Mouse (Mus musculus): Measurements from ENCODE around the gene Tvp23a.

Gene Tvp23a

DNA sequence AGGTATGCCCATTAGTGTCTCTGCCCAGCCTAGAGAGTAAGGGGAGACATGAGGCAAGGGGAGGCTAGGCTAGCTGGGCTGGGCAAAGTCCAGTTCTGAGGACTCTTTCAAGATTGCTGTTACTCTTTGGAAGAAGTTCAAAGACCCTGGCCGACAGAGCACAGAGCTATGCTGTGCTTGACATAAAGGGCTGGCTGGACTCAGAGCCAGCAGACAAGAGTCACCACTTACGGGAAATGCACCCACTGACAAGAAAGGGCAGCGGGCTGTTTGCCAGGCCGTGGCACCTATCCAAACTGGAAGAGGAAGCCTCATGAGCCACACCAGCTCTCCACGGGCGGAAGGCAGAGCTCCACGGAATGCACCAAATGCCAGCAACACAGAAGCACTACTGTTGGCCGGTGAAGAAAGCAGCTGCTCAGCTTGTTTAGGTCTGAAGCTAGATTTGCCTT, 5.3 kb upstream of the Tvp23a start:
- peak; percentile 39 for DNase-seq

DNA sequence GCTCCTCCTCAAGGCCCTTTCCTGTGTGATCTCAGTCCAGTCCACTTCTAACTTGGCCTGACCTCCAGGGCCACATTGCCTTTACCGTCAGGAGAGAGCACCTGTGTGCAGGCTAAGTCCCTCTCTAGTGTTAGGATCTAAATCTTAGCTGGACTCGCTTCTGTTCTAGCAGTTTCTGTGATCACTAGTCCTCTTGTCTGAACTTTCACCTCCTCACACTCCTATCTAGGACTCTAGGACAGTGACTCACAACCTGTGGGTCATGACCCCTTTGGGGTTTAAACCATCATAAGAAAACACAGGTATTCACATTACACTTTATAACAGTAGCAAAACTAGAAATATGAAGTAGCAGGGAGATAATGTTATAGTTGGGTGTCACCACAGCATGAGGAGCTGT, 4.7 kb upstream of the Tvp23a start:
- no peak for DNase-seq

DNA sequence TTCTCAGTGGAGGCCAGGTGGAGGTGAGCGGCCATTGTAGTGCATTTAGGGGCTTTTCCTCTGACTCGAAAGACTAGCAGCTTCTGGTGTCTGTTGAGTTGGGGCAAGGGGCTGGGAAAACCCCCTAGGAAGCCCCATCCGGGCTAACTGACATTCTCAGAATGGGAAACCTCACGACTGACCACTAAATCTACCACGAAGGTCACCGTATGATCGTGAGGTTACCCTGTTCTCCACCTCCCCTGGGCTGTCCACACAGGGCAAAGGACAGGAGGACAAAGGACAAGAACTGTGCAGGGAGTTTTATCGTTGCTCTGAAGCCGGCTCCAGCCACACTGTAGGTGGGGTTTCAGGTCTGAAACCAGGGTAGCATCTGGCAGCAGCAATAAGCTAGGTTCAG, 1.8 kb upstream of the Tvp23a start:
- no peak for DNase-seq

DNA sequence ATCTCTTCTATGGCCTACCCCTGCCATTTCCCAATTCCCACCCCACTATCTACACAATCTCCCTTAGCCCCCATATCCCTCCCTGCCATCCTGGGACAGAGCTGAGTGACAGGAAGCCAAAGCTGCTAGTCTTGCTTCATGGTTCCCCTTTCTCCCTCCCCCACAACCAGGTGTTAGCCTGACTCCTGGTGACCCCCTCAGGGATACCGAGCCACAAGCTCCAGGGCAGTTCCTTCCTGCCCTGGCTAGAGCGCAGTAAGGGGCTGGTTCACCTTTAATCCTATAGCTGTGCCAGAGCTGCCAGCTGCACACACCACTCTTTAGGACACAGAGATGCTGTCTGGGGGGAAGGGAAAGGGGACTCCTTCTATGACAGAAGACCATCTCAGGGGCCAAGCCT, 619 bp upstream of the Tvp23a start:
- peak; percentile 6 for DNase-seq

DNA sequence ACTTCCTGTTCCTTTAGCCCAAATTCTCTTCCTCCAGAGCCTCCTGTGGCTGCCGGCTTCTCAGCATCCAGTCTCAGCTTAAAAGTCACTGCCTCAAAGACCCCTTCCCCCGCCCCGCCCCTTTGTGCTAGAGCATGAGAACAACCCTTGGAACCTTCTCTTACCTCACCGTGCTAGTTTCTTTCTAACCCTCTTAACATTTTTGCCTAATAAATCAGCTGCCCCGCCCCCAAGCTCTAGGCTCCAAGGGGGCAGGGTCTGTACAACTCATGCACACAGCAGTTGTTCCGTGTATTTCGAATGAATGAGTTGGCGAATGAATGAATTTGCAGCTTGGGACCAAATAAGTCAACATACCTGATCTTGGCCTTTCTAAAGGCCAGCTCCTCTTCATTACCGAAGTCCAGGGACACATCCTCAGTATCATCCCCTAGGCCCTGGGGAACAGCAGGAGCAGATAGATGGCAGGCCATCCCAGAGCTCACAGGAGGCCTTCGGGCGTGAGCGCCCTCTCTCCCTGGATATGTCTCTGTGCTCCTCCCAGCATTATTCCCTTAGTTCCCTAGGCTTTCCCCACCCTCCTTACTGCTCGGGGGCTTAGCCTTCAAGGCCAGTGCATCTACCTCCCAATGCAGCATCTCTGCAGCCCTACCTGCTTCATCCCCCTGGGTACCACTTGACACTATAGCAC, 444 bp downstream of the Tvp23a start:
- peak; percentile 48 for DNase-seq

DNA sequence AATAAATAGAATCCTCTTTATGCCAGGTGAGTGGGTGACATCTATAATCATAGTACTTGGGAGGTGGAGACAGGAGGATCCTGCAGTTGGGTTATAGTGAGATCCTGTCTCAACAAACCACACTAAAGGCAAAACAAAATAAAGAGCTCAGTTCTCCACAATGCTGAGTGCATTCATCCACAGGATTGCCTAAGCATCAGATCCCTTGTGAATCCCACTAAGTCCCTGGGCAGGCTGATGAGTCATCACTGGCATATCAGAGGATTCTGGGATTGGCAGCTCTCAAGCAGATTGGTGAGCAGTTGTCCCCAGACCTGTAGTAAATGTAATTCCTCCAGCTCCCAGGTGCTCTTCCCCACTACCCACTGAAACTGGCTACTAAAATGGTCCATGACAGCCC, 3.4 kb downstream of the Tvp23a start:
- no peak for DNase-seq

DNA sequence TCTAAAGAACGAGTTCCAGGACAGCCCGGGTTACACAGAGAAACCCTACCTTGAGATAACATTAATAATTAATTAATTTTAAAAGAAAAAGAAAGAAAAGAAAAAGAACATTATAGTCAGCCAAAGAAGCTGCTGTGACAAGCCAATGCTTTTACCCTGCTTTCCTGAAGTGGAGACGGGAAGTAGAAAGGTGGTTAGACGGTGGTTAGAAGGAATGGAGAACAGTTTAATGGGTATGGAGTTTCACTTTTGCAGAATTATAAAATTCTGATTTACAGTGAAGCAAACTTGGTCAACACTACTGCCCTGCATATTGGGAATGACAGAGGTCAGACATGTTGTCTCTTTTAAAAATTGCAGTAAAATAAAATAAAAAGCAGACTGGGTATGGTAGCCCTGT, 5.4 kb downstream of the Tvp23a start:
- DNase-seq, result no peak

DNA sequence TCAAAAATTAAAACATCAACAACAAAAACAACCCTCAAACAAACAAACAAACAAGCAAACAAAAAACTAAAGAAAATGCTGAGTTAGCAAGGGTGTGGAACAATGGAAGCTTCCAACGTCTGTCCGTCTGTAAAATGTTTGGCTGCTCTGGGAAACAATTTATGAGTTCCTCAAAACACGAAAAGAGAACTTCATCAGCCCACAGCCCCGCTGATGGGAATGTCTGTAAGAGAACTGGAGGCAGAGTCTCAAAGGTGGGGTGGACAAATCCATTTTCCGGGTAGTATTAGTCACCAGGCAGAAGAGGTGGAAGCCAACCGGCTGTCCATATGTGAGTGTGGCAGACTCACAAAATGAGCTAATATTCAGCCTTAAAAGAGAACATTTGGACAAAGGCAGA, 5.8 kb downstream of the Tvp23a start:
- no peak for DNase-seq

DNA sequence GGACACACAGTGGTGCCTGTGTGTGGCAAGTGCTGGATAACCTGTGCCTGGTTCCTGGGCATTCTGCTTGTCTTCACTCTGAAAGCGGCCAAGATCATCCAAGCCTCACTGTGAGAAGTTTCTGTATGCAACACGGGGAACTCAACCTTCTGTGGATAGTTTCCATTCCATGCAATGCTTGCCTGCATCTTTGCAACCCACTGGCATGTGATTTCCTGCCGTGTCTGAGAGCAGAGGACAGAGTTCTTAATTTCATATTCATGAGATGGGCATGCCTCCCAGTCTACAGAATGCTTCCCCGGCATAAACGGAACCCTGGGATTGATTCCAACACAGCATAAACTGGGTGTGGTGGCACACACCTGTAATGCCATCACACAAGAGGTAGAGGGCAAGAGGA, 9.1 kb downstream of the Tvp23a start:
- DNase-seq, result no peak

DNA sequence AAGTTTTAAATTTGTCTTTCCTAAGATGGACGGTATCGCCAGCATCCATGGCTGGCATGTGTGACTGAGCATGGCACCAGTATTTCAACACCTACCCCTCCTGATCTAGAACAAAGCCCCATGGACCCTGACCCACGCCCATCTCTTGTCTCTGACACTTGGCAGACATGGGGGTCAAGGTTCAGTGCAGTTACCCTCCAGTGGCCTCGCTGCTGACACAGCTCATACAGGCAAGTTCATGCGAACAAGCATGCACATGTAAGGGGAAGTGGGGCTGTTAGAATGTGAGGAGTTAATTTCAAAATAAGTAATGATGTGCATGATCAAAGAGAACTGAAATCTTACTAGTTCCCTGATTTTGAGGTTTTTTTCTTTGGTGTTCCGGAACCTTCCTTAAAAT, 11.0 kb downstream of the Tvp23a start:
- DNase-seq, result no peak

DNA sequence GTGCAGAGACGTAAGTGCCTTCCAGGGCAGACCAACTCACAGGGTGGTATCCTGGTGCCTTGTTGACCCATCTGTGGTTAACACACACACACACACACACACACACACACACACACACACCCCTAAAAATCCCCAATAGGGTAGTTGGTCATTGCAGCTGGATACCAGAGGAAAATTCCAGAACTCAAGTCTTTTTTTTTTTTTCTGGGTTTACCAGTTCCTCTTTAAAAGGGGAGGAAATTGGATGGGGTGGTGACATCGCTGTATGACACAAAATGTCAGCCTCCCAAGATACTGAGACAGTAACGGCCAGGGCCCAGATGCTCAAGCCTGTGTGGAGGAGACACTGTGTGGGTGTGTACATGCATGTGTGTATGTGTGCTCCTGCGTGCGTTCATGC, 13.8 kb downstream of the Tvp23a start:
- no peak for DNase-seq

DNA sequence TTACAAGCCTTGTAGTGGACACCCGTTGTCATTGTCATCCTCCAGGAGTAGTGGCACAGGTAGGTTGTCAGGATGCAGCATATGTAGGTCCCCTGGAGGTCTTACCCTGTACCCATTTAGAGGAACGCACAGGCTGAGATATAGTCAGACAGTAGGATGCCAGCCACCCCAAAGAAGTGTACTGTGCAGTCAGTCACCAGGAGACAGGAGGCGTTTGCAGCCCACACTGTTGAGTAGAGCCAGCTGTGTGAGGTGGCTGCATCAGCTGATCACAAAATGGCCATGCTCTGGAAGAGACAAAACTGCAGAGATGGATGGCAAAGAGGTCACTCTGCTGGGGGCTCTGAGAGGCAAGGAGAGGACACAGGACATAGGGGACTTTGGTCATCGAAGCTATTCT, 14.8 kb downstream of the Tvp23a start:
- DNase-seq, result no peak

DNA sequence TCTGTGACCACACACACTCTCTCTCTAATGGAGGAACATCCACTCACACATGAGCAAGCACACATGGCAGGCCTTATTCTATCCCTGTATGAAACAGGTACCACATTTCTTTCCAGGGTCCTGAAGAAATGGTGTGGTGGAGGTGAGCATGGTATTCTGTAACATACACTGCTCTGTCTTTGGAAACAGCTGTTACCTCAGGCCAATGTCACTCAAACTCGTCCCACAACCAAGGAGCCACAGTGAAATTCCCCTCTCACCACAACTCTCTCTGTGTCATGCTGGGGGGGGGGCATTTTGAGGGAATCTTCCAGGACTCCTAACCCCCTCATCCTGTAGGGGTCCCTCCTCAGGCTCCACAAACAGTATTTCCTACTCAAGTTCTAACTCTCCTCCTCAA, 15.3 kb downstream of the Tvp23a start:
- no peak for DNase-seq

DNA sequence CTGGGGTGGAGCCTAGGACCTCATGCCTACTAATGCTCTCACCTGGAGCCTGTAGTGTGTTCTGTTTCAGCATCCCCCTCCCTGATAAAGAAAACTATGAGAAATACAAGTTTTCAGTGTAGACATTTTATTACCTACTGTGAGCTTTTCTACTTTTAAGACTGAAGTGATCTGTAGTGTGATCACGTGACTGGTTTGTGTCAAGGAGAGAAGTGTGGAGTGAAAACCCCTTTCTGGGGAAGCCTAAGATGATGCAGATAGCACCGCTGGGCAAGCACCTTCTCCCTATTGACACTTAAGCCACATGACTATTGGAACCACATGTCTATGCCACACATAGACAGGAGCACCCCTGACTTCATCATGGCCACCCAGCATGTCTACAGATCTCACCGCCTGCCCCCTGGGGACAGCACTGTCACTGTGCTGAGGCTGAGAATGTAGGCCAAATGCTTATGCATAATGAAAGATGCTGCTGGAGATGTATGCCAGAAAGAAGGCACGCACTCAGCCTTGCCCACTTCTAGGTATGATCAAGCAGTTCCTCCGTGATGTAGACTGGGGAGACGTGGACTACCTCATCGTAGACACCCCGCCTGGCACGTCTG, 26.6 kb downstream of the Tvp23a start:
- DNase-seq, result peak; percentile 17

DNA sequence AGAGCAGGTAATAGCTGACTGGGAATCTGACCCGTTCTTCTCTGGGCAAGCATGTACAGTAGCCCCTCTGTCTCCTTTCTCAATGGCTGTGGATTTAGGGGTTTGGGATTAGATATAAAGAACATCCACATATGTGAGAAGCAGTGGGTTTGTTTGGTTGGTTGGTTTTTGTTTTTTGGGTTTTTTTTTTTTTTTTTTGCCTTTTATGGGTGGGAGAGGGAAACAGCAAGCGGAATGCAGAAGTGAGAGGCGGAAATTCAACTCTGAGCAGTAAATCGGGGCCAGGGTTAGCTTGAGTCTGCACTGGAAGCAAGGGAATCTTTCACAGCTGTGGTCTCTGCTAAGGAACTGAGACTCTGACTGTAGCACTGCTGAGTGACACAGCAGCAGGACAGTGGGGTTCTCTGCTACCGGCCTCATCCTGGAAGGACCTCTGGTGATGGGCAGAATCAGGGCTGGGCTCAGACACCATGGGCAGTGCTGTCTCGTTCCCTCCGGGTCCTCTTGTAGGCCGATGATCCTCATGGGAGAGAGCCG, 29.4 kb downstream of the Tvp23a start:
- DNase-seq, result no peak

DNA sequence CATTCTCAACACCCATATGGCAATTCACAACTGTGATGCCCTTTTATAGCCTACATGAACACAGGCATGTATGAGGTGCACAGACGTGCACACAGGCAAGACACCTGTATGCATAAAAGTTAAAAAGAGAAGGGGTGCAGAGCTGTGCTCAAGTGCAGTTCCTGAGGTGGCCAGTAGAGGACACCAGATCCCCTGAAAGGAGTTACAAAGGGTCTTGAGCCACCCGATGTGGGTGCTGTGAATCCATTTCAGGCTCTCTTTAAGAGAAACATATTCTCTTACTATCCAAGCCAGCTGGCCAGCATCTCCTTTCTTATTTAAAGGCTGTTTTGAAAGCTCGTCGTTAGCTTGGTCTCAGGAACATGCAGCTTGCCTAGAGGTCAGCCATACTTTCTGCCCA, 30.3 kb downstream of the Tvp23a start:
- no peak for DNase-seq

DNA sequence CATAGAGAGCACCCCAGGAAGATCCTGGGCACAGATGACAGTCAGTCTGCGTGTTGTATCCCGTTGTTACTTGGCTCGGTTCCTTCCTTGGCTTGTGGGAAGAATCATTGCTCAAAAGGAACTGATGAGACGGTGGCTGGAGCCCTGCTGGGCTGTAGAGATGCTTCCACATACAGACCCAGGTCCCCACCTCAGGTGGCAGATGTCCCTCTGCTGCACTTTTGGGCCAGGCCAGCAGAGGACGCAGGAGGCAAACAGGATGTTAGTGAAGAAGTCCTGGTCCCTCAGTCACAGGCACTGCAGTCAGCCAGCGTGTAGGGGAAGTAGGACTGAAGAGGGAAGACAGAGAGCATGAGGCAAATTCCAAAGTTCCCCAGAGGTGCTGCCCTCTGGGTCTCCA, 31.2 kb downstream of the Tvp23a start:
- no peak for DNase-seq

DNA sequence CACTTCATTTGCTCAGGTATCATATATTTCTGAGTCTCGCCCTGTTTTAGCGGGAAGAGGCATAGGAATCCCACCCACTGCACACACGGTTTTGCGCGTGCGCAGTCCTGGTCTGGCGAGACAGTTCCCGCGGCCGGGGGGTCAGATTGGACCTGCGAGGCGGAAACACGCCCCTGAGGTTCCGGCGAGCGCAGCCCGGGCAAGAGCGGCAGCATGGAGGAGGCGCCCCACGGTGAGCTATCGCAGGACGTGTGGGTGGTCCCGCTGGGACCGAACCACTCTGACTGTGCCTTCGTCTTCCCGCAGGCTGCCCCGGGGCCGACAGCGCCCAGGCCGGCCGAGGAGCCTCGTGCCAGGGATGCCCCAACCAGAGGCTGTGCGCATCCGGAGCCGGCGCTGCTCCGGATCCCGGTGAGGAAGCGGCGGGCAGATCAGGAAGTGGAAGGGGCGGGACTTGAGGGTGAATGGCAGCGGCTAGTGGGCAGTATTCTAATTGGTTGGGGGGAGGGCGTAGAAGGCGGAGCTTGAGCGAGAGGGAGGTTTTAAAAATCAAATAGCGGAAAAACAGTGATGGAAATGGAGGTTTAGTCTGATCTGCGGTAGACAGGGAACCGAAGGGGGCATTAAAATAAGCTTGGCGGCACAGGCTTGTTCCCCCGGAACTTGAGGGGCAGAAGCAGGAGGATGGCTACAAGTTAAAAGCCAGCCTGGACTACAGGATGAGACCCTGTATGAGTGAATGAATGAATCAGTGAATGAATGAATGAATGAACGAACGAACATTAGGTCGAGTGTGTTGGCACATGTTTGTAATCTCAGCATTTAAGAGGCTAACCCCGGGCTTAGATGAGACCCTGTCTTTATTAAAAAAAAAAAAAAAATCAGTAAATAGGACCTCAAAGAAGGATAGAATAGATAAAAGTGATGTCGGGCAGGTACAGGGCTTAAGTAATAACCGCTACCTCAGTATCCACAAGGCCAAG, 35.1 kb downstream of the Tvp23a start, which contains the start of gene Nubp1:
Nubp1 (plus strand) TSS at position 185 of the 983 bp plus-strand sequence.
- DNase-seq, result peak; percentile 97

DNA sequence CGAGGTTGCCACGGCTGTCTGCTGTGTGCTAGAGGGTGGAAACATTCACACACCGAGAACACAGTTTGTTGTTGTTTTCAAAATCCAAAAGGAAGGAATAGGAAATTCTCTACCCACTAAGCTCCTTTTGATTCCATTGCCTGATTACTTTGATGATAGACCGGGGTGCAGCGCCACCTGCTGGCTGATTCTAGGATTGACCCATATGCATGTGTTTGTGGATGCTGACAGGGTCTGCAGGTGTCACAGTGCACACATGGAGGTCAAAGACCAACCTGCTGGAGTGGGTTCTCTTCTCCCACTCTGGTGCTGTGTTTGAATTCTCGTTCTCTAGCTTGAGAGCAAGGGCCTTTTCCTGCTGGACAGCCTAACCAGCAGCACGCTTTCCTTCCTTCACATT, 48.0 kb downstream of the Tvp23a start:
- peak; percentile 82 for DNase-seq

DNA sequence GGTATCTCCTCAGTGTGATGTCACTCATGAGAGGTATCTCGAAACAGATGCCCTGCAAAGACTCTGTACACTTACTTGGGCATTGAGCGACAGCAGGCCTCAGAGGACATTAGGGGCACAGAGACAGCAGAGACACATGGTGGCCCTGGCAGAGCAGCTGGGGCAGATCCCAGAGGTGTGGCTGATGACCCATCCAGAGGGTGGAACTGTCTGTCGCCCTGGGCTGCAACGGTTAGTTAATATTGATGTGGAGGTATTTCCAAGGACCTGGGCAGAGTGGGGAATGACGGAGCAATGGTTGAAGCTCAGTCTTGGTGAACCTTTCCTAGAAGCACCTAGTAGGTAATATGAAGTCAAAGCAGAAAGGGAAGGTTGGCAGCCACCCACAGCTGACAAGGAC, 48.4 kb downstream of the Tvp23a start:
- no peak for DNase-seq

DNA sequence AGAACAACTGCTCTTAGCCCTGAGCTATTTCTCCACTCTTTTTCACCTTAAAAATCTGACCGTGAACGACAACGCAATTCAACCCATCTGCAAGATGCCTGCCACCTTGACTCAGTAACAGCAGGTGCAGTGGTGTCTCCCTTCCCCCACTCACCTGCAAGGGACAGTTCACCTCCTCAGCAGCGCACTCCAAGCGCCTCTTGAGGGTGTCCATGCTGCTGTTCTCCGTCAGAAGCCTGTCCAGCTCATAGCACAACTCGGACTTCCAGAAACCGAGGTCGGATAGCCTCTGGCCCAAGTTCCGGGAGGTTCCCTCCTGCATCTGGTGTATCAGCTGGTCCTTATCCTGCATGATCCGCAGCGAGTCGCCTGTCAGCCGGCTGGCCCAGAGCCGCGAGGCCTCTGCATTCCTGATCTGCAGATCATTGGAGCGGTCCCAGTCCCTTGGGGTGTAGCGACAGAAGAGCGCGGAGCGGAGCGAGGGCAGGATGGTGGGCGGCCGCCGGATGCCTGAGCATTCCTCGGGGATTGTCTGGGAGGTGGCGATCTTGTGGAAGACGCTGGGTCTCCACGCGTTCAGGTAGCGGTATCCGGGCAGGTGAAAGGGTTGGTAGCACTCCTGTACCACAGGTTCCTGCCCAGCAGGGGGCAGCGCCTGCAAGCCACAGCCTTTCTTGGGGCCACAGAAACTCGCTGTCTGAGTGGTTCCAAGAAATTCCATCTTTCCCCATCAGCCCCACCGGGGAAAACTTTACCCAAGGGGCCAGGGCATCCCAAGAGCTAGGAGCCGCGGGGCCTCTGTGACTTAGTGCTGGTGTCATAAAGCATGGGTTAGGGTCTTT, 52.2 kb downstream of the Tvp23a start, which contains the start of gene Tekt5:
Tekt5 (minus strand) TSS at position 792 of the 842 bp plus-strand sequence.
- DNase-seq, result peak; percentile 57

DNA sequence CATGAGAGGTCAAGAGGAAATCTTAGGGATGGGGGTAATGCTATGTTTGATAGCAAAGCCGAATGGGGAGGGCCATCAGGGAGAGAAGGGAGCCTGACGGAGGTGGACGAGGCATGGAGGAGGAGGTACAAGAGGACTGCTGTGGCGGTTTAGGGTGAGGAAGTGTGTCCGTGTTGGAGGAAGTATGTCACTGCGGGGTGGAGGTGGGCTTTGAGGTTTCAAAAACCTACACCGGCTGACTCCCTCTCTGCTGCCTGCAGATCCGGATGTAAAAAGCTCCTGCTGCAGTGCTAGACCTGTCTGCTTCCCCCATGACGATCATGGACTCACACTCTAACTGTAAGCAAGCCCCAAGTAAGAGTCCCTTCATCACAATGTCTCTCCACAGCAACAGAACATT, 54.6 kb downstream of the Tvp23a start:
- DNase-seq, result no peak

Data from retina, postnatal 1 day (tissue).